Mouse (Mus musculus) MN1 (cell line): Measurements from ENCODE around the gene Cmah.
A peak's percentile ranks its signal among the peaks of the same experiment; 100 is the strongest.

Experiments
- DNase-seq: peaks from one replicate; pipeline ENCODE4 v3.0.0-alpha.2; 2016; ENCODE audit warnings: low spot score

Gene Cmah

DNA sequence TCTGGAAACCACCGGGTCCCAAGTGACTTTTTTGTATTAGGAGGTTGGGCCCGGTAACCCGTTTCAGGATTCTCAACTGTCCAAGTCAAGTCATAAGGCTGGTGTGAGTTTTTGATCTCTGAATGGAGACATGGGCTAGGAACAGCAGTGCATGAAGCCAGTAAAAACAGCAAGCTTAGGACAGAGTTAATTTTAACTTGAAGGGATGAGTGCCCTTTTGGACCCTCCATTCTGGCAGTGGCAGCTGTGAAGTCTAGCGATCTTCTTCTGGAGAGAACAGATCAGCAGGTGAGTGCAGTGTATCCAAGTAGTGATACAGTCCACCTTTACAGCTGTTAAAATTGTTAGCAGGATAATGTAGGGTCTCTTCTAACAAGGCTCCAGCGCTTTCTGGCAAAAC is at the start of gene Cmah:
Gene Cmah (plus strand): TSS at position 204 of the 400 bp plus-strand sequence.
- no peak for DNase-seq

GRCm38 (mm10) chr13:24279407-24279761 is 47.8 kb upstream of the Cmah start:
- no peak for DNase-seq

- DNase-seq, result no peak
These were observed 47.3 kb upstream of the Cmah start for GRCm38 (mm10) chr13:24279762-24280438.

- DNase-seq, result peak; percentile 70
These were observed 46.5 kb upstream of the Cmah start, which contains the start of gene Carmil1 for GRCm38 (mm10) chr13:24280439-24281431. TSS of gene Carmil1 (minus strand) at chr13:24280795.

DNA sequence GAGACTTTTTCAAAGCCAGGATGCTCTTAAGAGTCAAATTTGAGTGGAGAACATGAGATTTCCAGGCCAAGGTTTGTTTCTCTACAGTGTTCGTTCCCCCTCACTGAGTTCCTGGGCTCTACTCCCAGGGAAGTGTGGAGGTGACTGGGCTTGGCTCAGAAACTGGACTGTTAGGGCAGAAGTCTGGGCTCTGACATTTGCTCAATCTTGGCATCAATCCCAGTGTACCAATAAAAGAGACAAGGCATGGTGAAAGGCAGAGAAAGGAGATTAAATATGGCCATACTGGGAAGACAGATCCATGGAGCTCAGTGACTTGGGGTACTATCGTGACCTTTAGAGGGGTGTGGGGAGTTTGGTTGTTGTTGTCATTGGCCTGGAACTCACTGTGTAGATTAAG is 39.8 kb upstream of the Cmah start:
- no peak for DNase-seq

- peak; percentile 36 for DNase-seq
These were observed 30.0 kb upstream of the Cmah start for GRCm38 (mm10) chr13:24297252-24297651.

DNA sequence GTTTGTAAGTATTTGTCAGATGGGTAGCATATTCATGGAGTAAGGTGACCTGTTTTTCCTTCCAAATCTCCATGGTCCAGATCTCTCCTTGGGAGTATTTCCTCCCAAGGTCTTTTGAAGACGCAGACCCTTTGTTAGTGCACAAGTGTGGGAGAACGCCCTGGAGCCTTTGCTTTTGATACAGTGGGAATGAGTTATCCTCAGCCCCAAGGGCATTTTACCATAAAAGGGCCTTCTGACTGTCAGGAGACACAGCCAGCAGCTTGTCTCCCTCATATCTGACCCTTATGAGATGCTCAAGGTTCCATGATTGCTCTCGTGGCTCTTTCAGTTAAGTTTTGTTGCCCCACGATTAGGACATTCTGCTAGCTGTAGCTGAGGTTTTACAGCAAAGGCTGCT is 21.7 kb upstream of the Cmah start:
- DNase-seq, result no peak

DNA sequence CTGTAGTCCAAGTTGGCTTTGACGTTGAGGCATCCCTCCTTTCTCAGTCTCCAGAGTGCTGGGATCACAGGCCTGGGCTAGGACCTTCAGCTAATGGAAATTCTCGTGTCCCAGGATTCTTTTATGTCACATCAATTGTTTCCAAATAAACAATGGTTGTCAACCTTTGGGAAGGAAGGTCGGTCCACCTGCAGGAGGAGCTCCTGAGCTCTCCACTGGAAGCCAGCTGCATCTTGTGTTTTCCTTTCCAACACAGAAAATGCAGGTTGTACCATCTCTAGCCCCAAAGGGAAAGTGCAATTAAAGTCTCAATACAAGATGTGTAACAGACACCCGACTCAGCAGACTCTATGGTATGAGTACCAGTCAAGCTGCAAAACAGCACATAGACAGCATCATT is 21.0 kb upstream of the Cmah start:
- no peak for DNase-seq

DNA sequence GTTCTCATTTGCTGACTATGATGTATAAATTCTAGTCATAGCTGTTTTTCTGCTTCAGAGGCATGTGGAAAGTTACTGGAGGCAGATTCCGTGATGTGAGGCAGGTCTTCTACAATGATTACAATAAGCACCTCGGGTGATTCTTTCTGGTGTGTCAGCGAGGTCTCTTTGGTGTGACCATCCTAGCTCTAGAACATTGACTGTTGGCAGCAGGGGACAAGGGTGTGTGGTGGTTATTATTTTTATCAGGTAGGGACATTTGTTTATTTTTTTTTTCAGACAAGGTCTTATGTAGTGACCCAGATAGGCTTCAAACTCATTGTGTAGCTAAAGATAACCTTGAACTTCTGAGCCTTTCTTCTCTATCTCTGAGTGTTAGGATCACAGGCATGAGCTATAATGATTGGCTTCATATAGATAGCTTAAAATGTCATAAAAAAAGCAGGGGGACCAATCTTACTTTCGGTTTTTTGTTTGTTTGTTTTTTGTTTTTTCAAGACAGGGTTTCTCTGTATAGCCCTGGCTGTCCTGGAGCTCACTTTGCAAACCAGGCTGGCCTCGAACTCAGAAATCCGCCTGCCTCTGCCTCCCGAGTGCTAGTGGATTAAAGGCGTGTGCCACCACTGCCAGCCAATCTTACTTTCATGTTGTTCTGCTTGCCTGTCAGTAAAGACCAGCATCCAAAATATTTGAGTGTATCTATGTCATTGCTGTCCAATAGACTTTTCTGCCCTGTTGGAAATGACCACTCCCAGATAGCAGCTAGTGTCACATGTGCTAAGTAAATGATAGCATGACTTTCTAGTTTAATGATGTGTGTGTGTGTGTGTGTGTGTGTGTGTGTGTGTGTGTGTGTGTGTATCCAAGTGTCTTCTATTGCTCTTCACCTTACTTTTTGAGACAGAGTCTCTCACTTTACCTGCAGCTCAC is 15.9 kb upstream of the Cmah start:
- no peak for DNase-seq

- DNase-seq, result peak; percentile 6
These were observed 10.6 kb upstream of the Cmah start for GRCm38 (mm10) chr13:24316563-24316962.

DNA sequence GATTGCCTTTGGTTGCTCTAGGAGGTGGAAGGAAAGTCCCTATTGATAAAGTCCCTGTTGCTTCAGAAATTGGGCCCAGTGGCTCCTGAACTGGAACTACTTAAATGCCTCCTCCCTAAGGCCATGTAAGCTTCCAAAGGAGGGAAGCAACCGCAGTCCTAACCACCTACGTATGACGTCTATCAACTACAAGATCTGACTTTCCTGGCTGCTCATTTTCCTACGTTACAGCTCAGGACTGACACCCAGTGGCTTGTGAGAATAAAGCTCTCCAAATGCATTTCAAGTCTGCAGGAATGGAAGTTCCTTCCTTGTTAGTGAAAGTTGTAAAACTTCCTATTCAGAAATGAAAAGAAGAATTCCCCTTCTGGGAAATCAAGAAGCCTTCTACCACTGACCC is 8.6 kb upstream of the Cmah start:
- DNase-seq, result peak; percentile 19

DNA sequence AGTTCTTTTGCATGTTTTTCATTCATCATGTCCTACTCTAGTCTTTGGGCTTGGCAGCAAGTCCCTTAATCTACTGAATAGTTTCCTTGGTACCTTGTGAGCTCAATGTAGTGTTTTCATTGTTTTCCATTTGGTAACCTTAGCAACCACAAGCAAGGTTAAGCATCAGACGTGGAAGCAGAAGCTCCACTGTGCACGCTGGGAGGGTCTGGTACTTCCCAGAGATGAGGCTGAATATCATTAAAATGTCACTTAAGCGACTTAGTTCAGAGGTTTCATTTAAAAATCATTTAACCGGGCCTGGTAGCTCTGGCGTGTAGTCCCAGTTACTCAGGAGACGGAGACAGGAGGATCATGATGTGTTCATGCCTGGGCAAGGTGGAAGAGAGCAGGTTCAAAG is 5.9 kb upstream of the Cmah start:
- no peak for DNase-seq

- DNase-seq, result no peak
These were observed 1.0 kb downstream of the Cmah start for GRCm38 (mm10) chr13:24328036-24328817.

DNA sequence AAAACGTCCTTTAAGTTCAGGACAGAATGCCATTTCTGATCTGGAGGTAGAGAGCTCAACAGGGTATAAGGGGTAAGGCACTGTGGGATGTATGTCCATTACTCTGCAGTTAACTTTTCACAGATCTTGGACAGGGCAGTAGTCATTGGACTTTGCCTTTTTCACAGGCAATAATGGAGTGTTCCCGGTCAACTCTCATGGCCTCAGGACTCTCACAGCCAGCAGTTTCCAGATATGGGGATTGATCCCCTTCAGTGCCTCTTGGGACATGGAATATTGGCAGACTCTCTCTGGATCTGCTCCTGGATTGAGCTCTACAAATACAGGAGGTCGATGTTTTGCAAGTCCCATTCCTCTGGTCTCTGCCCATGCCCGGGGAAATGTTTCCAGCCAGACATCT is 2.9 kb downstream of the Cmah start:
- no peak for DNase-seq

GRCm38 (mm10) chr13:24330836-24331523 is 3.8 kb downstream of the Cmah start:
- DNase-seq, result no peak

GRCm38 (mm10) chr13:24332537-24332936 is 5.3 kb downstream of the Cmah start:
- DNase-seq, result no peak

DNA sequence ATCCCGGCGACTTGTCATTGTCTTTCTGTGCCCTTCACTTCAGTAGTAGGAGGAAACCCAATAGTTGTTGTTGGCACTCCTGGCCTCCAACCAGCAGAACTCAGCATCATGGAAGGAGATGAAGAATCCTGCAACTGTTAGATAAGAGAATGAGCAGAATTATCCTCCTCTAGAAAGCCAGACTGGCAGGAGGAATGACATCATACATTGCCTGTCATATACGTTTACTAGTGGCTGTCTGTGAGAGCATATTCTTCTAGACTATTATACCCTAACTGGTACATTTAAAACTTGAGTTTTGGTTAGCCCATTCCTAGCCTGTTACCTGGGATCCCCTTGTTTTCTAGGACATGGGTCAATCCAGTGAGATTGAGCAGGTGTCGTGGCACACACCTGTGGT is 9.6 kb downstream of the Cmah start:
- DNase-seq, result no peak

GRCm38 (mm10) chr13:24337874-24338273 is 10.7 kb downstream of the Cmah start:
- no peak for DNase-seq

DNA sequence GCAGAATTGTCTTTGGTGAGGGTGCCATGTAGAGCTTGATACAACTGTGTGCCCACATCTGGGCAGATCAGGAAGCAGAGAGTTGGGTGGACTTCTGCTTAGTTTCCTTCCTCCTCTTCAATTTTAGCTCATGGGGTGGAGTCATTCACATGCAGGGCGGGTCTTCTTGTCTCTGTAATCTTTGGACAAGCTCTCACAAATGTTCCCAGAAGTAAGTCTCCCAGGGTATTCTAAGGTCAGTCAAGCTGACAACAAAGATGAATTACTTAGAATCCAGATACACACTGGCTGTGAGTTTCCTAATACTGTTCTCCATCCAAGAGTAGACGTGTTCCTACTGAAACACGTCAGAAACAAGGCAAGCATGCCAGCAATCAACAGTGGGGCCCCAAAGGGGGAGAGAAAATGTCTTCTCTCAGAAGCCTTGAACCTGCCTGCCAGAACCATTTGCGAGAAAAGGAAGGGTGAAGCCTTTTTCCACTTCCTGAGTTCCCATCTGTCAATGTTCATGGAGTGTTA is 11.2 kb downstream of the Cmah start:
- DNase-seq, result no peak

- DNase-seq, result no peak
These were observed 12.7 kb downstream of the Cmah start for GRCm38 (mm10) chr13:24339907-24340306.
